Mouse (Mus musculus) liver, adult 2 months (tissue): ENCODE data around the gene Nell2. TPM values are rescaled to one million over a fixed set of nuclear protein-coding genes. Genes with fewer than 3 reads are reported as not detected.

Experiments used
- DNase-seq: peaks from one replicate; pipeline ENCODE4 v3.0.0-alpha.2; 2011; ENCODE audit warnings: low read depth, low spot score; ENCODE audit errors: extremely low read depth
- H3K27ac ChIP-seq: fragments of 200-500 bp; replicated peaks from 2 replicates; pipeline ENCODE4 v1.5.1; 2012; ENCODE audit warnings: low read depth, mild to moderate bottlenecking, control low read depth, inconsistent platforms, low read length; ENCODE audit not compliant: insufficient read depth
- H3K27me3 ChIP-seq: fragments of 200-500 bp; 2 replicates; pipeline ENCODE4 v1.6.1; 2012; ENCODE audit warnings: mild to moderate bottlenecking, moderate library complexity, low read length, inconsistent platforms; ENCODE audit not compliant: control insufficient read depth, insufficient read depth
- H3K36me3 ChIP-seq: fragments of 200-500 bp; 2 replicates; pipeline ENCODE4 v1.6.1; 2012; ENCODE audit warnings: low read length, inconsistent platforms; ENCODE audit not compliant: control insufficient read depth, insufficient read depth
- H3K4me1 ChIP-seq: fragments of 200-500 bp; 2 replicates; pipeline ENCODE4 v1.6.1; 2011; ENCODE audit warnings: low read length; ENCODE audit not compliant: control insufficient read depth, insufficient read depth
- H3K4me3 ChIP-seq: fragments of 200-500 bp; 2 replicates; pipeline ENCODE4 v1.5.1; 2011; ENCODE audit warnings: low read depth, mild to moderate bottlenecking, control low read depth, low read length, moderate library complexity; ENCODE audit not compliant: insufficient read depth
- H3K79me2 ChIP-seq: fragments of 200-500 bp; 2 replicates; pipeline ENCODE4 v1.6.1; 2012; ENCODE audit warnings: inconsistent platforms, mild to moderate bottlenecking, low read length, moderate library complexity; ENCODE audit not compliant: control insufficient read depth, insufficient read depth
- H3K9ac ChIP-seq: fragments of 200-500 bp; 2 replicates; pipeline ENCODE4 v1.6.1; 2012; ENCODE audit warnings: low read depth, mild to moderate bottlenecking, control low read depth, inconsistent platforms, low read length
- CTCF ChIP-seq: fragments of 200-500 bp; IDR thresholded peaks from 2 replicates; pipeline ENCODE4 v1.5.1; 2011; ENCODE audit warnings: low read depth, low read length, control low read depth
- POLR2A ChIP-seq: fragments of 200-500 bp; IDR thresholded peaks from 2 replicates; pipeline ENCODE4 v1.6.1; 2011; ENCODE audit warnings: low read length, control low read depth; ENCODE audit not compliant: insufficient read depth; ENCODE audit errors: extremely low read depth
- WGBS: fragments of 180-500 bp; shearing (Covaris S2); methylation state at CpG from one replicate; pipeline ENCODE4 v1.1.7; 2018; 5-methylcytosine and 5-hydroxymethylcytosine counted together
- polyA plus RNA-seq: library from polyadenylated mRNA; depleted of rRNA; stranded (reverse); fragments of >200 nt; gene quantifications from 2 replicates; pipeline ENCODE4 v1.2.3, GENCODE M21; 2012
- total RNA-seq: library from RNA; depleted of rRNA; stranded (reverse); fragments of >200 nt; gene quantifications from 2 replicates; pipeline ENCODE4 v1.2.3, GENCODE M21; 2014

Gene Nell2
- total and polyA plus RNA-seq, 2 experiments: not detected

GRCm38 (mm10) chr15:95370720-95371395 lies 157.5 kb downstream of the Nell2 start:
- no peaks in the 10 kb centered on the region for H3K27me3 ChIP-seq
- H3K27ac ChIP-seq: no peak overlapping the region
- no peaks in the 10 kb centered on the region for H3K4me1 ChIP-seq
- WGBS: 74% methylated on average over 16 of the region's 16 CpGs
- H3K4me3 ChIP-seq: no peak overlapping the region
- H3K36me3 ChIP-seq: no peaks in the 10 kb centered on the region
- no peak for TF ChIP-seq POLR2A
- no peak for TF ChIP-seq CTCF
- DNase-seq: no peak
- no peak overlapping the region for H3K9ac ChIP-seq
- H3K79me2 ChIP-seq: no peaks in the 10 kb centered on the region

- Histone ChIP-seq H3K27ac (no peak overlapping the region), H3K27me3 (no peaks in the 10 kb centered on the region), H3K4me1 (no peaks in the 10 kb centered on the region), H3K4me3 (no peak overlapping the region), H3K79me2 (no peaks in the 10 kb centered on the region), H3K9ac (no peak overlapping the region), H3K36me3 (no peaks in the 10 kb centered on the region)
- 90% methylated on average over 10 of the region's 10 CpGs for WGBS
- DNase-seq: no peak
- TF ChIP-seq POLR2A (no peak), CTCF (no peak)
These were observed 160.2 kb downstream of the Nell2 start for GRCm38 (mm10) chr15:95368185-95368584.

- 74% methylated on average over 3 of the region's 3 CpGs for WGBS
These were observed 161.9 kb downstream of the Nell2 start for GRCm38 (mm10) chr15:95366506-95366905.

GRCm38 (mm10) chr15:95354806-95355205 lies 173.6 kb downstream of the Nell2 start:
- Histone ChIP-seq H3K36me3 (no peaks in the 10 kb centered on the region), H3K79me2 (no peaks in the 10 kb centered on the region), H3K27me3 (no peaks in the 10 kb centered on the region), H3K4me1 (no peaks in the 10 kb centered on the region), H3K4me3 (no peak overlapping the region), H3K27ac (no peak overlapping the region), H3K9ac (no peak overlapping the region)
- WGBS: 86% methylated on average over 1 of the region's 1 CpGs
- TF ChIP-seq POLR2A: no peak
- TF ChIP-seq CTCF: no peak
- no peak for DNase-seq

More at GRCm38 (mm10) chr15:95366506-95366905, 161.9 kb downstream of the Nell2 start:
- Histone ChIP-seq H3K27me3 (no peaks in the 10 kb centered on the region), H3K27ac (no peak overlapping the region), H3K4me3 (no peak overlapping the region), H3K9ac (no peak overlapping the region), H3K79me2 (no peaks in the 10 kb centered on the region), H3K4me1 (no peaks in the 10 kb centered on the region), H3K36me3 (no peaks in the 10 kb centered on the region)
- TF ChIP-seq POLR2A: no peak
- no peak for TF ChIP-seq CTCF
- peak; percentile 7 for DNase-seq

- no peak for TF ChIP-seq CTCF
- no peak for TF ChIP-seq POLR2A
- Histone ChIP-seq H3K79me2 (no peaks in the 10 kb centered on the region), H3K27me3 (no peaks in the 10 kb centered on the region)
These were observed 193.7 kb downstream of the Nell2 start for GRCm38 (mm10) chr15:95334323-95335296.

GRCm38 (mm10) chr15:95333229-95333628 lies 195.1 kb downstream of the Nell2 start:
- Histone ChIP-seq H3K4me3 (no peak overlapping the region), H3K9ac (no peak overlapping the region), H3K27me3 (no peaks in the 10 kb centered on the region), H3K36me3 (no peaks in the 10 kb centered on the region), H3K27ac (no peak overlapping the region), H3K4me1 (no peaks in the 10 kb centered on the region), H3K79me2 (no peaks in the 10 kb centered on the region)
- TF ChIP-seq CTCF (no peak), POLR2A (no peak)
- no peak for DNase-seq
- 62% methylated on average over 4 of the region's 4 CpGs for WGBS

More at GRCm38 (mm10) chr15:95334323-95335296, 193.7 kb downstream of the Nell2 start:
- Histone ChIP-seq H3K9ac (no peak overlapping the region), H3K27ac (no peak overlapping the region), H3K4me1 (no peaks in the 10 kb centered on the region), H3K4me3 (no peak overlapping the region), H3K36me3 (no peaks in the 10 kb centered on the region)
- 73% methylated on average over 11 of the region's 11 CpGs for WGBS
- no peak for DNase-seq
